Mouse (Mus musculus) embryonic fibroblast, embryonic 13.5 days (primary cell): ENCODE measurements at regions not wholly inside any gene's neighbourhood (a gene's known extent, or its start where the extent isn't known, plus 50 kb on each side); places are given as distances from the start of the nearest gene placed in this dataset.

Source experiments
- CTCF ChIP-seq: IDR thresholded peaks from 2 replicates; pipeline ENCODE4 v1.5.1; 2011; ENCODE audit warnings: mild to moderate bottlenecking, control low read depth, low read length, moderate library complexity, borderline replicate concordance; ENCODE audit not compliant: insufficient read depth
- POLR2A ChIP-seq: IDR thresholded peaks from 2 replicates; pipeline ENCODE4 v1.6.1; 2011; ENCODE audit warnings: low read depth, mild to moderate bottlenecking, control low read depth, low read length, moderate library complexity

DNA sequence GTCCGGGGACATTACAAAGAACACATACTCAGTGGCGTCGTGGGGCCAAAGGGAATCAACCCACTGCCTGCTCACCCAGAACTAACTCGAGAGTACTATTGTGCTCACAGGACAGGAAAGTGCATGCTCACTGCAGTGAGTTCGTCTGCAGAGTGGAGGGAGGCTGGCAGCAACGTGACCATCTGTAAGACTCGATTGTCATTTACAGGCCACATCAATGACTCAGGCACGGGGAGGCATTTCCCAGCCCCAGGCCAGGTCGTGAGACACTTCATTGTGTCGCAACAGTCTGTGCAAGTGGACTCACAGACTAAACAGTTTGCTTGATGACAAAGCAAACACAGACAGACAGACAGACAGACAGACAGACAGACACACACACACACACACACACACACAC, 61.1 kb upstream of the Adamts16 start:
- no peak for TF ChIP-seq CTCF
- TF ChIP-seq POLR2A, result no peak
